Mouse (Mus musculus) heart, embryonic 10.5 days (tissue): ENCODE results near the gene Apela. TPM values are rescaled to one million over a fixed set of nuclear protein-coding genes. Genes with fewer than 3 reads are reported as not detected.

Experiments used
- DNase-seq: peaks from one replicate; pipeline ENCODE4 v3.0.0-alpha.2; 2017; ENCODE audit warnings: low spot score
- H3K27ac ChIP-seq: fragments of 300-500 bp; sonication (generic); 2 replicates; pipeline ENCODE4 v1.5.1; 2016; ENCODE audit warnings: mild to moderate bottlenecking
- H3K27me3 ChIP-seq: fragments of 300-500 bp; sonication (generic); 2 replicates; pipeline ENCODE4 v1.6.1; 2016; ENCODE audit warnings: mild to moderate bottlenecking; ENCODE audit not compliant: poor library complexity, insufficient read depth, severe bottlenecking
- H3K36me3 ChIP-seq: fragments of 300-500 bp; sonication (generic); 2 replicates; pipeline ENCODE4 v1.6.1; 2016; ENCODE audit warnings: mild to moderate bottlenecking, moderate library complexity
- H3K4me1 ChIP-seq: fragments of 300-500 bp; sonication (generic); 2 replicates; pipeline ENCODE4 v1.6.1; 2016; ENCODE audit warnings: mild to moderate bottlenecking
- H3K4me3 ChIP-seq: fragments of 300-500 bp; sonication (generic); 2 replicates; pipeline ENCODE4 v1.5.1; 2016; ENCODE audit warnings: mild to moderate bottlenecking, moderate library complexity
- H3K9me3 ChIP-seq: fragments of 300-500 bp; sonication (generic); 2 replicates; pipeline ENCODE4 v1.6.1; 2016; ENCODE audit warnings: mild to moderate bottlenecking, moderate library complexity
- WGBS: fragments of 180-500 bp; shearing (Covaris S2); methylation state at CpG from one replicate; pipeline ENCODE4 v1.1.7; 2016; 5-methylcytosine and 5-hydroxymethylcytosine counted together
- polyA plus RNA-seq: library from polyadenylated mRNA; unstranded; fragments of >200 nt; fragmentation: Nextera tagmentation; extraction: Ambion mirVana; gene quantifications from 2 replicates; pipeline ENCODE4 v1.2.1, GENCODE M21; 2016

Apela gene
- polyA plus RNA-seq, 1 experiment from 2014 or later, result 10.7 TPM

- H3K36me3 ChIP-seq, result no peaks in the 10 kb centered on the region
- no peak for DNase-seq
- WGBS, result 82% methylated on average over 4 of the region's 4 CpGs
These were observed 38.2 kb downstream of the Apela start for GRCm38 (mm10) chr8:64998806-64999365.

GRCm38 (mm10) chr8:64987731-64988130, 49.4 kb downstream of the Apela start, which contains the start of gene Trim75:
Trim75 (minus strand) TSS chr8:64987831.
- H3K9me3 ChIP-seq, result no peaks in the 10 kb centered on the region
- H3K4me1 ChIP-seq, result no peaks in the 10 kb centered on the region
- H3K27ac ChIP-seq, result no peak within 1 kb of the TSS
- no peaks in the 10 kb centered on the region for H3K27me3 ChIP-seq
- no peaks in the 10 kb centered on the region for H3K36me3 ChIP-seq
- WGBS, result 88% methylated on average over 4 of the region's 4 CpGs
- H3K4me3 ChIP-seq, result no peak within 1 kb of the TSS
- no peak for DNase-seq

More at GRCm38 (mm10) chr8:64998806-64999365, 38.2 kb downstream of the Apela start:
- Histone ChIP-seq H3K9me3 (no peaks in the 10 kb centered on the region), H3K4me3 (no peak overlapping the region), H3K4me1 (no peaks in the 10 kb centered on the region), H3K27ac (no peak overlapping the region), H3K27me3 (no peaks in the 10 kb centered on the region)

GRCm38 (mm10) chr8:64983150-64983897, 53.8 kb downstream of the Apela start:
- no peak for DNase-seq
- 73% methylated on average over 20 of the region's 20 CpGs for WGBS
- Histone ChIP-seq H3K9me3 (no peaks in the 10 kb centered on the region), H3K36me3 (no peaks in the 10 kb centered on the region), H3K27ac (no peak overlapping the region), H3K4me3 (no peak overlapping the region), H3K27me3 (no peaks in the 10 kb centered on the region), H3K4me1 (no peaks in the 10 kb centered on the region)

Other genes with a start within 250 kb of the Apela start
- gene Klhl2, start 187.3 kb downstream of the Apela start, polyA plus RNA-seq, result 10.0 and 11.9 TPM in 2 replicates
- 28.5 and 29.0 TPM in 2 replicates for gene Tmem192, start 90.2 kb downstream of the Apela start, polyA plus RNA-seq
- not detected in 2 replicates for gene Trim75, start 49.5 kb downstream of the Apela start, polyA plus RNA-seq
- 0.16 TPM in 2 replicates for gene Trim61, start 18.8 kb downstream of the Apela start, polyA plus RNA-seq
- gene Trim60, start 18.8 kb downstream of the Apela start, polyA plus RNA-seq, result not detected in 2 replicates
- not detected in 2 replicates for gene Gm10663, start 37.7 kb upstream of the Apela start, polyA plus RNA-seq
- gene BC030870, start 92.2 kb upstream of the Apela start, polyA plus RNA-seq, result not detected in 2 replicates